Mouse (Mus musculus): Measurements from ENCODE around the gene Mrps22. TPM values are rescaled to one million over a fixed set of nuclear protein-coding genes. Genes with fewer than 3 reads are reported as not detected.

The Mrps22 gene
- total RNA-seq, 2 experiments from 2014 or later: 27.7 to 28.0 TPM

DNA sequence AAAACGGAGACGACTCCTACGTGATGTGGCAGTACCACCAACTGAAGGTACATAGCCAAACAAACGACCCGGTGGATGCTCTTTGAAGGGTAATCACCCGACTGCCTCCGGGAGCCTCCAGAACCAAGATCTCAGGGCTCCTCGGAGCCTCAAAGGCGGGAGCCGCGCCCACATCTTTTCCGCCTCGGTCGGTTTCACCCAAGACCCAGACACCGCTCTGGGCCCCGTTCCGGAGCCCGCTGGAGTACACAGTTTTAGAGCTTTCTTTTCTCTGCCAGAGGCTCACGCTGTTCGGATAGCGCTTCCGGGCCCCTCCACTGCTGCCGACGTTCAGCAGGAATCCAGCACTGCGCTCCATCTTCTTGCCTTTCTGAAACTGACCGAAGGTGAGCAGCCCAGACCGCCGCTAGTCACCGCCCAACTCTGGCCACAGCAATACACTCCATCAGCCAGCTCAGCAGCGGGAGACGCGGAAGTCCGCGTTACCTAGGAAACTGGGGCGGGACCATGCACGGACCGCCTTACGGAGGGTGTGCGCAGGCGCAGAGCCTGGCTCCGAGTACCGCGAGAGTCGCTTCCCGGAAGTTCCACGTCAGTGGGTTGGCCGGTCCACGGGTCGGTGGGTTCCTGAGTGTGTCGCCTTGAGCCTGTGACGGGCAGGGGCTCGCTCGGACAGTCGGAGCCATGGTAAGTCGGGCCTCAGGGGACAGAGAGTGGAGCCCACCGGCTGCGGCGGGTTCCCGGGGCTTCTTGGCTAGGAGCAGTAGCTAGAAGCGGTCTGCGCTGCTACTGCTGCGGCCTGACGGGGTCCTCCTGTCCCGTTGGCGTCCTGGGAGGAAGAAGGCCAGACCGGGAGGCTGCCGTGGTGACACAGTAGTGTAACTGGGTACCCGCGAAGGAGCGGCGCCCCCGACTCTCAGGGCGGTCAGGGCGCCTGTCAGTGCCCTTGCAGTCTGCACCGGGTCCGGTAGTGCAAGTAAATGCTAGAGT lies 38.0 kb downstream of the Mrps22 start, which contains the start of gene Copb2:
Gene Copb2 (plus strand): TSS at position 585 of the 990 bp plus-strand sequence.
- Histone ChIP-seq H3K27ac (peak within 1 kb of the TSS; percentile 83), H3K4me3 (peak within 1 kb of the TSS; percentile 100)
- intact Hi-C loops (cut with DNase I): no loop called here
- TF ChIP-seq CTCF (IDR thresholded peaks at IDR 0.05): no peak; the same call in 1 of the 2 replicates
- peak; percentile 98 to 99 for DNase-seq (ENCODE audit: extremely low spot score in 1 of 2, low spot score in 2 of 2)

DNA sequence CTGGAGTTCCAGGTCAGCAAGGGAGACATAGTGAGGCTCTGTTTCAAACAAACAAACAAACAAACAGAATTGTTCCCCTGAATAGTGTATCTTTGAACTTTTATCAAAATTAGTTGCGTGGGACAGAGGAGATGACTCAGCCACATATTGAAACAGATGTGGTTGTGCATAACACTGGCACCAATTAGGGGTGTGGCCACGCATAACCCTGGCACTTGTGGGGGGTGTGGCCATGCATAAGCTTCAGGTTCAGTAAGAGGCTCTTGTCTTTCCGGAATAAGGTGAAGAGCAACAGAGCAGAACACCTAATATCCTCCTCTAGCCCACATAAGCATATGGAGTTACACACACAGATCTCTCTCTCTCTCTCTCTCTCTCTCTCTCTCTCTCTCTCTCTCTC lies 57.4 kb downstream of the Mrps22 start:
- Histone ChIP-seq H3K27ac (no peak overlapping the region), H3K4me3 (no peak overlapping the region)
- no peak for DNase-seq (ENCODE audit: extremely low spot score in 1 of 2, low spot score in 2 of 2)
- intact Hi-C loops (cut with DNase I): no loop called here
- TF ChIP-seq CTCF (IDR thresholded peaks at IDR 0.05): no peak

Other genes starting within 250 kb of the Mrps22 start
- gene Rbp1, start 178.7 kb downstream of the Mrps22 start, total RNA-seq (2021): 1 to 10 TPM; 4.7 to 6.4 TPM
- gene Rbp2, start 115.5 kb downstream of the Mrps22 start, total RNA-seq (2021): not detected
- gene Copb2, start 37.9 kb downstream of the Mrps22 start, total RNA-seq (2021): 10 to 100 TPM; 84.2 to 91.0 TPM
- not detected for gene Prr23a1, start 240.8 kb upstream of the Mrps22 start, total RNA-seq (2021)

All from left cerebral cortex, adult 2 months (tissue).